Mouse (Mus musculus) heart, postnatal 14 days (tissue): ENCODE data around the gene Ccdc14. TPM values are rescaled to one million over a fixed set of nuclear protein-coding genes. Genes with fewer than 3 reads are reported as not detected.

Experiments
- DNase-seq, 2 experiments: peaks; one replicate each; pipeline ENCODE4 v3.0.0; 2021 to 2022
- intact Hi-C: fragments of 180-260 bp; cut with DNase I; formaldehyde crosslinking; loops from one replicate; pipeline ENCODE4 v1.15.1; 2025
- total RNA-seq, 2 experiments: library from RNA; stranded (reverse); gene quantifications; 2 replicates each; pipeline ENCODE4 v1.2.3; 2021

Gene Ccdc14
- total RNA-seq, 2 experiments from 2014 or later, result 2.4 to 3.0 TPM

DNA sequence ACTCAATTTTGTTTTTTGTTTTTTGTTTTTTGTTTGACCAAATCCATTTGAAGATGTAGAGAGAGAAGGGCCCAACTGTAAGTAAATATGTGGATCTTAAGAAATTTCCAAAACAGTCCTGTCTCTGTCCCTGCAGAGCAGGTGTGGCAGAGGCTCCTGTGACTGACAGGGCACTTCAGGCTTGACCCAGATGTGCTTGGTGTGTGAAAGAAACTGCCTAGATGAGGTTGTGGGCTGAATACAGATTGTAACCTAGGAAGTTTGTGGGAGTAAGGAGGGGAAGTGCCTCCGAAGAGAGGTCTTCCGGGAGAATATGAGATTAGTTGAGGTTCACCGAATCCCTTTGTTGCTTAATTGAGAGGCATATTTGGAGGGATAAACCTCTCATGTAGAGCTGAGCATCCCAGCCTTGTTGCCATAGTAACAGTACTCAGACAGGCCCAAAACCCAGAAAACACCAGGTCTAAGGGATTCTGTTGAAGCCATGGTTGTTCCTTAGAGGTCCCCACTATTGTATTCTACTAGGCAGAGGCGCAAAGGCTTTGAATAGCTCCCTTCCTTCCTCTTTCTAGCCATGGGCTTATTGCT is 82.1 kb downstream of the Ccdc14 start:
- no peak for DNase-seq
- intact Hi-C loops, result no loop called here

Other genes with a start within 250 kb of the Ccdc14 start
- 10 to 100 TPM; 29.5 to 33.7 TPM for gene Kalrn, start 117.1 kb upstream of the Ccdc14 start, total RNA-seq
- gene Ropn1, start 40.7 kb upstream of the Ccdc14 start, total RNA-seq, result under 1 TPM in 1 of 2 experiments, not detected in 1; 0.33 TPM
- 10 to 100 TPM; 37.2 to 37.9 TPM for gene Mylk, start 54.6 kb downstream of the Ccdc14 start, total RNA-seq